Mouse (Mus musculus) urinary bladder, adult 18-20 months (tissue): Measurements from ENCODE around the gene Pxmp4.

Source experiments
- DNase-seq, 2 experiments: peaks; one replicate each; pipeline ENCODE4 v3.0.0; 2022; ENCODE audit warnings: low spot score in 2 of 2, mixed read lengths in 2 of 2

Gene Pxmp4

DNA sequence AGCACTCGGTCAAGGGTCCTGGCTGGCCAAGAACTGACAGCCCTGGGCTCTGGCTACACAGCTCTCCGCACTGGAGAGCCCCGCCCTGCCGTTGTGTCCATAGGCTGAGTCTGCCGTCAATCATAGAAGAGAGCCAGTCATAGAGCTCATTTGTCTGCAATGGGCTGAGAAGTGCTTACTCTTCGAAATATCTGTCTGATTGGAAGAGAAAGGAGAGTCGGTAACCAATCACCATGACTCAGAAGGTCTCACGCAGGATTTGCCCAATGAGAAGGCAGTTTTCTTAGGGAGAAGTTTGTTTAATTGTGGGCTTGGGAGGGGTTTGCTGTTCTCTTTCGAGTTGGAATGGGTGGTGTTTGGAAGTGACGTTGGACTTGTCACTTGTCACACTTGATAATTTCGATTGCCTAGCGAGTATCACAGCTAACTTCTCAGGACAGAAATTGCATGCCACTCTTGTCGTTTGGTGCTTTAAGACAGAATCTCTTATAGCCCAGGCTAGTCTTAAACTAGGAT, at the start of gene Pxmp4:
Gene Pxmp4 (minus strand): TSS at position 71 of the 516 bp plus-strand sequence.
- peak; percentile 97 for DNase-seq

DNA sequence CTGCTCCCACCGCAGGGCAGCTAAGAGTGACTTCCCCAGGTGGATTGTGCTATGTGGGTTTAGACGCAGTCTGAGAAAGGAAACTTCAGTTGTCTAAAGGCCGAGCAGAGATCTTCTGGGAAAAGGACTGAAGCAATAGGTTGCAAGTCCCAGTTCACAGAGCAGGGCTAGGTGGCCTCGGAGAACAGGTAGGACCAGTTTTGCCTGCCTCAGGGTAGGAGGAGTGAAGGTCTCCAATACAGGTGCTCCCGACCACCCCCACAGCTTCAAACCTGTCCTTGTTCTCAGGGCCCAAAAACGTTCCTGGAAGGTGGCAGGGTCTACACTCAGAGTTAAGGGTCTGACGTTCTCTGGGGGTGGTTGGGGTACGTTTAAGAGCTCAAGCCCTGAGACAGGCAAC, 47.9 kb upstream of the Pxmp4 start, which contains the start of gene Chmp4b:
Gene Chmp4b (plus strand): TSS at position 343 of the 400 bp plus-strand sequence.
- peak; percentile 73 to 76 for DNase-seq

DNA sequence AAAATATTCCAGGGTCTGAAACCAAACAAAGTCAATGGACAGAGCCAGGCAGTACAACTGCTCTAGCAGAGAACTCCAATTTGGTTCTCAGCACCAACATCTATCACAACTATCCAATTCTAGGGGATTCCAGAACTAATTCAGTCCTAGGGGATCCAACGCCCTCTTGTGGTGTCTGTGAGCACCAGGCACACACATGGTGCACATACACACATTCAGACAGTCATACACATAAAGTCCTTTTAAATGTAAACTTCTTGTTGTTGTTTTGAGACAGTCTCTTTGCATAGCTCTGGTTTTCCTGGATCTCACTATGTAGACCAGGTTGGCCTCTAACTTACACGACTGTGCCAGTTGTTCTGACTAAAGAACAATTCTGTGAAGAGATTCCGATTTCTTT, 46.9 kb upstream of the Pxmp4 start:
- DNase-seq, result no peak

DNA sequence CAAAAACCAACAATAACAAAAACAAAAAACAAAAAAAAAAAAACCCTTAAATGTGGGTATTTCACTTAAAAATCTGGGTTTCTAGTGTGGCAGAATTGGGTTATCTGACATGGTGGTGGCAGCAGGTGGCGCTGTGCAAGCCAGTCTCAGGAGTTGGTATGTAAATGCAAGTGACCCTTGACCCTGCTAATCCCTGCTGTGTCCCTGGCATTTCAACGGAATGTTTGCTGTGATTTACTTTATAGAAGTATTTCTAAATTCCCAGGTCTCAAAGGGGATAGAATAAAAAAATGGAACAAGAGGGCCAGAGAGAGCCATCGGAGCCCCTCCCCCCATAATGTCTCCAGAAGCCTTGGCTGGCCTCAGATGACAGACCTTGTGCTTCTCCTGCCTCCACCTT, 44.6 kb upstream of the Pxmp4 start:
- DNase-seq, result no peak

DNA sequence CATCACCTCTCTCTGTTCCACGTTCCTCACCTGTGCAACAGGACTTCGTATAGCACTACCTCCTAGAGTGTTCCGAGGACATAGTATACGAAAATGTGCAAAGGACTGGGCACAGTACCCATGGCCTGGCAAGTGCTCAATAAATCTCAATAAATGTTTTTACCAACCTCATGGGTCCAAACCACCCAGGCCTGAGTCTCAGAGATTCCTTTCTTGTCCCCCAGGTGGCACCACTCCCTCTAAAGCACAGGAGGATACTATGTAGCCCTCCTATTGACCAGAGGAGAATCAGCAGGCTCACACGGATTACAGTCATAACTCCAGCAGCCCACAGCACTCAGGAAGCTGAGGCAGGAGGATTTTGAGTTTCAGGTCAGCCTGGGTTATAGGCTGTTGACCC, 43.1 kb upstream of the Pxmp4 start:
- no peak for DNase-seq

DNA sequence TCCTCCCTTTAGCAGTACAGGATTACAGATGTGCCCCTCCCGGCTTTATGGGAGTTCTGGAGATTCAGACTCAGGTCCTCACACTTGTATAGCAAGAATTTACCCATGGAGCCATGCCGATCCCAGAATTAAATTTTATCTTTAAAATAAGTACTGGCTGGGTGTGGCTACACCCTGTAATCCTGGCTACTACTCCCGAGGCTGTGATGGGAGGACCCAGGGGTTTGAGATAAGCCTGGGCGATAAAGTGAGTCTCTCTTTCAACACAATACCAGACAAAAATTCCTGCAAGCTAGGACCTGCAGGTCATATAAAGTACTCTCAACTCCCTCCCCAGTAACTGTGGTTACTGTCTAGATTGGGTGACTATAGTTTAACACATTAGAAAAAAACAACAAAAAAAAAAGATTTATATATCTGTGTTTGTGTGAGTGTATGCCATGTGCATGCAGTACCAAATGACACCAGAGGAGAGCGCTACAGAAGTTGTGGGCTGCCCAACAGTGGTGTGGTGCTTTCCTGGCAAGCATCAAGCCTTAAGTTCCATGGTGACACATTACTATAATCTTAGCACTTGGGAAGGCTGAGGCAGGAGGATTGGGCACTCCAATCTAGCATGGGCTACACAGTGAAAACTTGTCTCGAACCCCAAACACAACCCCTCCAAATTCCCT, 39.3 kb upstream of the Pxmp4 start:
- DNase-seq, result no peak

DNA sequence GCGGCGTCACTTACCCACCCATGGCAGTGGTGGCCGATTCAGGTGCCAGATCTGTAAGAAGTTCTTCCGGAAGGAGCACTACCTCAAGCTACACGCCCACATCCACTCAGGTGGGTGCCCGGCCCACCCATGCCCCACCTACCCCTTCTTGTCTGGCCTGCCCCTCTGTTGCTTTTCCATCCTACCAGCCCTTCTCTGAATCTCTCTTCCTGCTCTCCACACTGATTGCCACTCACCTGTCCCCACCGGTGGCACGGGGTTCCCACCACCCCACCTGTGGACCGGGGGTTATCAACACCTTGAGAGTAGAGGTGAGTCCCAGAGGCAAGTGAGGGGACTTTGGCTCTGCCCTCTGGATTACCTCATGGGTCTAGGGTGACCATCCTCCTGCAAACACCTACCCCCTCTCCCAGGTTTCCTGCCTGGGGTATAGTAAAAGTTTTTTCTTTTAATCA, 38.5 kb upstream of the Pxmp4 start:
- DNase-seq, result no peak

DNA sequence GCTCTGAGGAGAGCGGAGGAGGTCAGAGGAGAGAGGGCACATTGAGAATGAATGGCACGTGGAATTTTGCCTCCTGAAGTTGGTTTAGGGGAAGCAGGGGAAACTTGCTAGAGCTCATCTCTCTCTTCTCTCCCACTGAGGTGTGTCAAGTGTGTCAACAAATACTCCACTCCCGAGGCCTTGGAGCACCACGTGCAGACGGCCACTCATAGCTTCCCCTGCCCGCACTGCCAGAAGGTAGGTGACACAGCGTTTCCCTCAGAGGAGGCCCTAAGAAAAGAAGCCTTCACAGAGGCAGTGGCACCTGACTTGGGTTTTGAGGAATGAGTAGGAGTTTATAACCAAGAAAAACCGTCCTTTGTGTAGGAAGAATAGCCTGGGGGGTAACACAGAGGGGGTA, 37.7 kb upstream of the Pxmp4 start:
- DNase-seq, result no peak

DNA sequence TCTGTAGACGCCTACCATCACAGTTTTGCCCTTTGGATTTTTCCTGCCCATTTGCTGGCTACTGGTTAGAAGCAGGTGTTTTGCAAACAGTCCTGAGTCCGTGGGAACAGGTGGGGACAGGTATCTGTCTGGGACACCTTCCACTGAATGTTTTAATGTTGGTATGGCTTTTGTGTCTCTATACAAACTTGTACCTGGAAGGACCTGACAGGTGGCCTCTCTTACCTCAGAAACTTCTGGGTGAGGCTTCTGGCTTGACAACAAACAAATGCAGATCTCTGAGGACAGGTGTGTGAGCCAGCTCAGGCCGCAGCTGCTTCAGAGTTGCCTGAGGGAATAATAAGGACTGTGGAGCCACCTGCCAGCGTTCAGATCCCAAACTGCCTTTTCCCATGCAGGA, 35.6 kb upstream of the Pxmp4 start:
- DNase-seq, result no peak

DNA sequence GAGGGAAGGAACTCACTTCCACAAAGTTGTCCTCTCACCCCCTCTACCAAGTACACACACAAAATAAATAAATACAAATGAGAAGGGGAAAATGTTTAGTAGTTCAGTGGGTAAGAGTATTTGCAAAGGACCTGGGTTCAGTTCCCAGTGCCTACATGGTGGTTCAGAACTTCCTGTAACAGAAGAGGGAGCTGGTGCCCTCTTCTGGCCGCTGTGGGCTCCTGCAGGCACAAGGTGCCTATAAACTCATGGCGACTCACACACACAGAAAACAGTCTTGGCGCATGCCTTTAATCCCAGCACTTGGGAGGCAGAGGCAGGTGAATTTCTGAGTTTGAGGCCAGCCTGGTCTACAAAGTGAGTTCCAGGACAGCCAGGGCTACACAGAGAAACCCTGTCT, 35.0 kb upstream of the Pxmp4 start:
- DNase-seq, result no peak

DNA sequence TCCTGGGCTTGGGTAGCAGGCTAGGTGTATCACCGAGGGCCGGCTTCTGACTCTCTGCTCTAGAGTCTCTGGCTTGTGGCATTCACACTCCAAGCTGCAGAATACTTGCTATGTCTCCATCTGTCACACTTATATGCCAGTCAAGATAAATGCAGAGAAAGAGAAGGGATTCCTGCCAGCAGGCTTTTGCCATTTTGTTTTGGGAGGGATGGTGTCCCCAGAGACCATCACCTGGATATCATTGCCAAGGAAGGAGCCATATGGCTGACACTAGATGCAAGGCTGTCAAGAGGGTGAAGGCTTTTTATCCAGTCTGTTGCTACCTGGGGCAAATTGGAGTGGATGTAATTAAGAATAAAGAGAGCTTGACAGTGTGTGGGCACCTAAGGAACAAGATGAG, 32.3 kb upstream of the Pxmp4 start:
- no peak for DNase-seq

DNA sequence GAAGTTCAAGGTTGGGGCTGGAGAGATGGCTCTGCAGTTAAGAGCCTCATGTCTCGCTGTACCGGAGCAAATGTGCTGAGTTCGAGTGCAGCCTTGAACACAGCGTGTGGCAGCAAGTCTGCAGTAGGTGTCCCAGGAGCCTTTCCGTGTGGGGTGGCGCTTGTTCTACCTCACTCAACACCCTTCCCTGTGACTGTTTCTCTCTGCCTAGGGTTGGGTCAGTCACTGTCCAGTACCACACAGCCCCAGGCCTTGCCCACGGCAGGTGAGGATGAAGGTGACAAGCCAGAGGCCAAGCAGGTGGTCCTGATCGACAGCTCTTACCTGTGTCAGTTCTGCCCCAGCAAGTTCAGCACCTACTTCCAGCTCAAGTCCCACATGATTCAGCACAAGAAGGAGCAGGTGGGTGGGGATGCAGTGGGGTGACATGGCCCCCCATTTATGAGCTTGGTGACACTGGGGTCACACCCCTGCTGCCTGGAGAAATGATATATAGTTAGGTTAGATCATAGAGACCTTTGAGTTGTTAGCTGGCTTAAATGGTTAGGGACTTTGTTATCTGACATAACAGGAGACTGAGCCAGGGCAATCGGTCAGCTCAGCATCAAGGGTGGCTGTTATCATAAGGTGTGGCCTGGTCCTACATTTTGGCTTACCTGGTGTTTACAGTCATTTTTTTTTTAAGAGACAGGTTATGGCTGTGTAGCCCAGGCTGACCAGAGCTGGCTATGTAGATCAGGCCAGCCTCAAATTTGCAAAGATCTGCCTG, 30.6 kb upstream of the Pxmp4 start:
- no peak for DNase-seq

DNA sequence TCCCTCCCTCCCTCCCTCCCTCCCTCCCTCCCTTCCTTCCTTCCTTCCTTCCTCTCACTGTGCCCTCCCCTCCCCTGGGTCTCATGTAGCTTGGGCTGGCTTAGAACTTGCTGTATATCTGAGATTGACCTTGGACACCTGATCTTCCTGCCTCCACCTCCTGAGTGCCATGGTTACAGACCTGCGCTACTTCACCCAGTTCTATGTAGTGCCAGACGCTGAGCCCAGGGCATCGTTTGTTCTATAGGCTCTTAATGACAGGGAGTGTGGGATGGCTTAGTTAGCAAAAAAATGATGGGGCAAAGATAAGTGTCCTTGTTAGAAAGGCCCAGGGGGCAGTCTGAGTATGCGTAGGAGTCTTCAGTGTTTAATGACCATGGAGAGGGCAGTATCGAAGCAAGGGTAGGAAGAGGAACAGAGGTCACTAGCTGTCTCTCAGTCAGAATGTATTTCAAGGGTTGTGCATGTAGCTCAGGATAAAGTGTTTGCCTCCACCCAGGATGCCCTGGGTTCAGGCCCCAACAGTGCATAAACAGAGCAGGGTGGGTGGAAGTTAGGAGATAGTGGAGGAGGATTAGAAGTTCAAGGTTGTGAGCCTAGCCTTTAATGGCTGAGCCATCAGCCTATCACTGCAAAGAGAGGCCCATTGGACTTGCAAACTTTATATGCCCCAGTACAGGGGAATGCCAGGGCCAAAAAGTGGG, 29.7 kb upstream of the Pxmp4 start:
- DNase-seq, result no peak

DNA sequence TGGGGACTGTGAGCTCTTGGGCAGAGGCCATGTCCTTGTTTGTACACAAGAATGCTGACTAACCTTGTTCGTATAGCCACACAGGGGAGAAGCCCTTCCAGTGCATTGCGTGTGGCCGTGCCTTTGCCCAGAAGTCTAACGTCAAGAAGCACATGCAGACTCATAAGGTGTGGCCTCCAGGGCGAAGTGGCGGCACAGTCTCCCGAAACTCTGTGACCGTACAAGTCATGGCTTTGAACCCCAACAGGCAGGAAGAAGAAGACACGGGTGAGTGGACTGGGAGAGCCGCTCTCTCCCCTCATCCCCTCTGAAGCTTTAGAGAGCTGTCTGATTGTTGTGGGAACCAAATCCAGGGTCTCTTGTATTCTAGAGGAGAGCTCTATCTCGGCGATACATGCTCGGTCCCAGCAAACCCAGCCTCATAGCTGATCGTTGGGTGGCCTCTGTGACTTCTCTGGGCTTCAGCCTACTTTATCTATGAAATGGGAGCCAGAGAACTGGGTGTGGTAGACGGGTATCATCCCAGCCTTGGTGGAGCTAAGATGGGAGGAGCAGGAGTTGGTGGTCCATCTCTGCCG, 28.8 kb upstream of the Pxmp4 start:
- DNase-seq, result no peak

DNA sequence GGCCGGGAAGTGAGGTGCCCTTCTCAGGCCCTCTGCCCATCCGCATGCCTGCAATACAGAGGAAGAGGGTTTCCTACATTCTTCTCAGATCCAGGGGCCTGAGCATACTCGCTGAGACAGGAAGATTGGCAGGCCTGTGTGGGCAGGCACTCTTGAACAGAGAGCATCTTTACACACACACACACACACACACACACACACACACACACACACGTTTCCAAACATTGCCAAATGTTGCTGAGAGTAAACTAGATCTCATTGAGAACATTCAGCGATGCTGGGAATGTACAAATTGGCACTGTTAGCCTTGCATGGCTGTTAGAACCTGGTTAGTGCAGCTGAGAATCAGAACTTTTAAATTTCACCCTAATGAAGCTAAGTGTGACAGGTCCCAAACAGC, 27.0 kb upstream of the Pxmp4 start:
- no peak for DNase-seq

DNA sequence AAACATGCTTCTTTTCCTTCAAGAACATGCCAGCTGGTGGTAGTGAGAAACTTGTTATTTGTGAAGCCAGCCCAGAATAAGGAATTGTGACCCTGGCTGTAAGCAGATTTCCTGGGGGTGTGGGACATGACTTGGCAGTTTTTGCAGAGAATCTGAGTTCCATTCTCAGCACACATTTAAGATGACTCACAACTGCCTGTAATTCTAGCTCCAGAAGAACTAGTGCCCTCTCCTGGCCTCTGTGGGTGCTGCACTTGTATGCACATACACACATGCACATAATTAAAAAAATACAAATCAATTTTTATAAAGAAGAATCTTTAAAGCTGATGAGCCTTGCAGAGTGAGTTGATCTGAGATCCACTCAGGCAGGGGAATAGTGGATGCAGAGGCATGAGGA, 20.6 kb upstream of the Pxmp4 start:
- DNase-seq, result no peak

DNA sequence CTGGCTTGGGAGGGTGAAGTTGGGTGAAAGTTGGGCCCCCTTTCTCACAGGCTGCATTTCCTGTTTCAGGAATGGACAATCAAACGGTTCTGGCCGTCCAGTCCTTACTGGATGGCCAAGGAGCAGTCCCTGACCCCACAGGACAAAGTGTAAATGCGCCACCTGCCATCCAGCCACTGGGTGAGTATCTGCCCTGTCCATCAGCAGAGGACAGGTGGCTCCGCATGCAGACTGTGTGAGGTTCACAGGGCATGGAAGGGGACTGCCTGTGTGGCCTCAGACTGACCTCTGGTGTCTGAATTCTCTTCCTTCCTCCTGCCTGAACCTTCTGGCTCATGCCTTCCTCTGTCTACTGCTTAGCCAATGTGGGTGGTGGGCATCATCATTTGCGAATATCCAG, 18.2 kb upstream of the Pxmp4 start:
- no peak for DNase-seq

DNA sequence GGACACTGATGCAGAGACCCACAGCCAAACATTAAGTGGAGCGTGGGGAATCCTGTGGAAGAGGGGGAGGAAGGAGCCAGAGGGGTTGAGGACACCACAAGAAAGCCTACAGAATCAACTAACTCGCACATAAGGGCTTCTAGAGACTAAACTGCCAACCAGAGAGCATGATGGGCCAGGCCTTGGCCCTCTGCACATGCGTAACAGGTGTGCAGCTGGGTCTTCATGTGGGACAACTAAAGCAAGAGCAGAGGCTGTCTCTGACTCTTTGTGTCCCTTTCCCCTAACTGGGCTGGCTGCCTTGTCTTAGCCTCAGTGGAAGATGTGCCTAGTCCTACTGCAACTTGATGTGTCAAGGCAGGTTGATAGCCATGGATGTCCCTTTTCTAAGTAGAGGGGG, 13.6 kb upstream of the Pxmp4 start:
- DNase-seq, result no peak

DNA sequence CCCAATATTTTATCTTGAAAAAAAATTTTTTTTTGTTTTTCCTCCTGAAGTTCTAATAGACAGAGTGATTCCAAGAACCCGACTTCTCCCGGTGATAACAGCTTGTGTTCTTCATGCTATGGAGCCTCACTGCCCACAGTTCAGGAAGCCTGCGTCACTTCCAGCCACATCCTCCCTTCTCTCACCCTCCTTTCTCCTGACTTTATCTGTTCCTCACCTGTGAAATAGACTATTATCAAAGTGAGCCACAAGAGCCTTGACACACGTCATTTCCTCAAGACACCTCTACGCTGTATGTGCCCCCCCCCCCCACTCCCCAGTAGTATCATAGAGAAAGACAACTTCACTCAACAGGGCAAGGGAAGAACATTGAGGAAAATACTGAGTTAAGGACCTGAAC, 12.2 kb upstream of the Pxmp4 start:
- DNase-seq, result no peak

DNA sequence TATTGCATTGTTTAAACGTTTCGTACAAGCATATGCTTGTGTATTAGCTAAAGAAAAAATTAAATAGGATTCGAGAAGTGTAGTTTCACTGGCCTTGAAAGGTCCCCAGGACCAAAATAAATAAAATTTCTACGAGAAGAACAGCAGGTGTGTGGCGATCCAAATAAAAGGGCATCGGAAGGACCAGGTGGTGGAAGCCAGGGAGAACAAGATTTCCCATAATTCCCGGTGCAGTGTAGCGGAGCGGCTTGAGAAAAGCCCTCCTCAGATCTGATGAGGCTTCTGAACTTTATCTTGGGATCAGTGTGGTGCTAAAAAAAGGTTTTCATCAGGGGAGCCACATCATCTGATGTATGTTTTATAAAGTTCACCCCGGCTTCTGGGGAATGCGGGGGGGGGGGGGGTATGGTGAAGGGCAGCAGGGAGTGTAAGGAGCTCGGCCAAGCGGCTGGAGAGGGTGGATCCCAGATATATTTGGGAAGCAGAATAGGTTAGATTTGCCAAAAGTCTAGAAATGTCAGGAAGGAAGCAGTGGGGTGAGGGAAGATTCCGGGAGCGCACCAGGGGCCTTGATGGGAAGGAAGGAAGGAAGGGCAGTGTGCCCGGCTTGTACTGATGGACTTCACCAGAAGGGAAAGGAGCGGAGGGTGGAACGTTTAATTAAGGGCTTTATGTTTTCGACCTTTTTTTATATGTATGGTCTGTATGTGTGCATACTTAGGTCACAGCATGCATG, 11.5 kb upstream of the Pxmp4 start:
- no peak for DNase-seq
